Comparison of ENCODE assay signal across 17 mouse cellular contexts in the genomic region with DNA sequence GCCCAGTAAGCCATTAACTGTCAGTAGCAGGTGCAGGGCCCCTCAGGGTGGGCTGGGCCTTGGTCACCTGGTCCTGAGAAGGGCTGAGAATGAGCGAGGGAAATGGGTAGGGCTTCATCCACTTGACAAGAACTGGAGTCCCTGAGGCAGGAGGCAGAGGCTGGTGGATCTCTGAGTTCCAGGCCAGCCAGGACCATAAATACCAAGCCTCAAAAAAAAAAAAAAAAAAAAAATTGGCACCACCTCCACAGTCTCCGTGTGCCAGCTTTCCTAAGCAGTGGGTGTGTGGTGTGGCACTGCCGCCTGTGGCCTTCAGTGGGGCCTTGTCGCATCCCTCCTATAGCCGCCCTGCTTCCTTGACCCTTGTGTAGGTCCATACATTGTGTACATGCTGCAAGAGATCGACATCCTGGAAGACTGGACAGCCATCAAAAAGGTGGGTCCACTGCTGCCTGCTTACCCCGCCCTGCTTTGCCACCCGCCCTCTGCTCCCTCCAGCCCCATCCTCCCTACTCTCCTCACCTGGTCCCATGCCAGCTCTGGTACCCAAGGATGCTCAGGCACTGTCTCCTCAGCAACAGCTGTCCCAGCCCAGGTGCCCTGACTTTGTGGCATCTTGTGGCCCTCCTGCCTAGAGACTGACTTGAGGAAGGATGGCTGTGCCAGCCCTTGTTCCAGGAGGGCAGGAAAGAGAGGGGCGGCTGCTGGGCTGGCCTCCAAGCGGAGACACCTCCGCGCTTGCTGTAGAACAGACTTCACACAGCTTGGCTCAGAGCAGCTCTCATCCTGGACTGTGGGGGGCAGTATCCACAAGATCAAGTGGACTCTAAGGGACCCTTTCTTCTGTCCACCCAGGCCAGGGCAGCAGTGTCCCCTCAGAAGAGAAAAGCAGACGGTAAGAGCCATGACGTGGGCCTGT. TPM values are rescaled to one million over a fixed set of nuclear protein-coding genes. Genes with fewer than 3 reads are reported as not detected.
DNase-seq lines count a peak whose midpoint lies in the region; ATAC-seq and TF ChIP-seq lines count a peak whose summit lies in the region.
"Had no signal": no experiment of that assay in that cellular context is flagged by ENCODE, and none has a peak within 500 bp of the region (broad histone marks: within the 10 kb centered on the region; RNA-seq: fewer than 3 reads in every experiment).

No protein-coding gene starts in this region.

- no peak for TF ChIP-seq EP300 in lung, postnatal 0 days (IDR thresholded peaks at IDR 0.05)

- H3K9ac ChIP-seq in lung, postnatal 0 days (replicated peaks; ENCODE audit: low read depth), result no peak overlapping the region
- H3K9ac ChIP-seq: limb, embryonic 13.5 days; liver, postnatal 0 days had no signal

- no peak for TF ChIP-seq POLR2A in olfactory bulb, adult 2 months (IDR thresholded peaks at IDR 0.05; ENCODE audit: insufficient read depth, low read depth, low read length)

- ATAC-seq in lung, postnatal 0 days, result no peak
- ATAC-seq in CD4-positive, CD25-positive, alpha-beta regulatory T cell, adult 4 months, result no peak
- ATAC-seq: intestine, embryonic 16.5 days; liver, postnatal 0 days had no signal

- H3K36me3 ChIP-seq in lung, postnatal 0 days (ENCODE audit: insufficient read depth, low read length), result peaks cover 13% of the 10 kb centered on the region; the same call in 1 of the 2 replicates
- H3K36me3 ChIP-seq in embryonic facial prominence, embryonic 10.5 days (replicated peaks), result peaks cover 62% of the 10 kb centered on the region

- WGBS in lung, postnatal 0 days, result 81% methylated on average over 14 of the region's 14 CpGs
- WGBS in embryonic facial prominence, embryonic 10.5 days, result 87% methylated on average over 14 of the region's 14 CpGs
- WGBS in olfactory bulb, adult 2 months, result 61% methylated on average over 14 of the region's 14 CpGs

- H3K27ac ChIP-seq in lung, postnatal 0 days (ENCODE audit: low read length), result no peak overlapping the region
- no peak overlapping the region for H3K27ac ChIP-seq in embryonic facial prominence, embryonic 10.5 days (replicated peaks)
- peak overlapping the region; percentile 99 for H3K27ac ChIP-seq in olfactory bulb, adult 2 months (ENCODE audit: insufficient read depth, low read depth, low read length)
- H3K27ac ChIP-seq: heart, embryonic 15.5 days; limb, embryonic 13.5 days; macrophage had no signal

- peak; percentile 56 for DNase-seq in cerebellum, adult 9-11 months
- DNase-seq in cerebellum, postnatal 4 days (ENCODE audit: low spot score in 2 of 2), result no peak
- DNase-seq in lung, postnatal 0 days (ENCODE audit: low spot score), result no peak
- no peak for DNase-seq in lung, postnatal 36 days
- DNase-seq in embryonic facial prominence, embryonic 10.5 days (ENCODE audit: low spot score), result no peak
- no peak for DNase-seq in liver
- DNase-seq: adrenal gland, postnatal 10 days; kidney, postnatal 4 days; liver, postnatal 0 days; thymus, postnatal 25 days had no signal

- H3K9me3 ChIP-seq in lung, postnatal 0 days (ENCODE audit: low read length), result no peaks in the 10 kb centered on the region
- H3K9me3 ChIP-seq in embryonic facial prominence, embryonic 10.5 days, result no peaks in the 10 kb centered on the region
- H3K9me3 ChIP-seq: heart, embryonic 15.5 days; limb, embryonic 13.5 days had no signal

- no peaks in the 10 kb centered on the region for H3K4me1 ChIP-seq in lung, postnatal 0 days (ENCODE audit: insufficient read depth, low read depth, low read length)
- peaks cover 36% of the 10 kb centered on the region for H3K4me1 ChIP-seq in embryonic facial prominence, embryonic 10.5 days
- H3K4me1 ChIP-seq in olfactory bulb, adult 2 months (ENCODE audit: control insufficient read depth, insufficient read depth, low read length), result peaks cover 44% of the 10 kb centered on the region

- H3K4me2 ChIP-seq in lung, postnatal 0 days (replicated peaks; ENCODE audit: low read depth, low read length), result no peak overlapping the region
- H3K4me2 ChIP-seq: heart, embryonic 15.5 days; limb, embryonic 13.5 days had no signal

- TF ChIP-seq CTCF in lung, postnatal 0 days (IDR thresholded peaks at IDR 0.05), result peak; percentile 16; the same call in 1 of the 2 replicates
- no peak for TF ChIP-seq CTCF in olfactory bulb, adult 2 months (IDR thresholded peaks at IDR 0.05; ENCODE audit: insufficient read depth, low read depth, low read length)

- H3K27me3 ChIP-seq in lung, postnatal 0 days (replicated peaks; ENCODE audit: insufficient read depth, low read length), result no peaks in the 10 kb centered on the region
- peaks cover 37% of the 10 kb centered on the region for H3K27me3 ChIP-seq in embryonic facial prominence, embryonic 10.5 days (replicated peaks; ENCODE audit: low read depth, poor library complexity, severe bottlenecking)

- no peak overlapping the region for H3K4me3 ChIP-seq in lung, postnatal 0 days (ENCODE audit: low read depth, low read length)
- peak overlapping the region; percentile 21; the same call in 1 of the 2 replicates for H3K4me3 ChIP-seq in embryonic facial prominence, embryonic 10.5 days
- no peak overlapping the region for H3K4me3 ChIP-seq in olfactory bulb, adult 2 months (ENCODE audit: insufficient read depth, low read depth, low read length)
- H3K4me3 ChIP-seq: erythroblast, embryonic 14.5 days; heart, embryonic 15.5 days; limb, embryonic 13.5 days had no signal

RNA-seq across cellular contexts. Expression of a gene that starts 1.9 kb away (rescaled TPM):
- polyA plus RNA-seq in lung, postnatal 0 days (2015; fragmentation: Nextera tagmentation; extraction: Ambion mirVana), result 1.7 and 1.9 TPM in 2 replicates
- polyA plus RNA-seq in embryonic facial prominence, embryonic 10.5 days (2016; fragmentation: Nextera tagmentation; extraction: Ambion mirVana), result 2.4 and 3.2 TPM in 2 replicates
- polyA plus RNA-seq in olfactory bulb, adult 2 months (2012; ENCODE audit: insufficient read depth, insufficient read length, low replicate concordance, missing spikeins), result not detected in 2 replicates
- polyA plus RNA-seq in CD4-positive, CD25-positive, alpha-beta regulatory T cell, adult 4 months (2017; shearing (Covaris generic)), result under 1 TPM; 0.14 to 0.17 TPM

RNA-seq across cellular contexts. Expression of a gene that starts 7.2 kb away (rescaled TPM):
- 40.8 and 47.6 TPM in 2 replicates for polyA plus RNA-seq in lung, postnatal 0 days (2015; fragmentation: Nextera tagmentation; extraction: Ambion mirVana)
- polyA plus RNA-seq in embryonic facial prominence, embryonic 10.5 days (2016; fragmentation: Nextera tagmentation; extraction: Ambion mirVana), result 72.6 and 82.4 TPM in 2 replicates
- polyA plus RNA-seq in olfactory bulb, adult 2 months (2012; ENCODE audit: insufficient read depth, insufficient read length, low replicate concordance, missing spikeins), result not detected in 2 replicates
- polyA plus RNA-seq in CD4-positive, CD25-positive, alpha-beta regulatory T cell, adult 4 months (2017; shearing (Covaris generic)), result 100 to 1,000 TPM in 1 of 2 experiments, 10 to 100 TPM in 1; 85.7 to 136 TPM

RNA-seq across cellular contexts. Expression of a gene that starts 9.7 kb away (rescaled TPM):
- 1.1 and 1.6 TPM in 2 replicates for polyA plus RNA-seq in lung, postnatal 0 days (2015; fragmentation: Nextera tagmentation; extraction: Ambion mirVana)
- polyA plus RNA-seq in embryonic facial prominence, embryonic 10.5 days (2016; fragmentation: Nextera tagmentation; extraction: Ambion mirVana), result 3.1 and 4.2 TPM in 2 replicates
- polyA plus RNA-seq in olfactory bulb, adult 2 months (2012; ENCODE audit: insufficient read depth, insufficient read length, low replicate concordance, missing spikeins), result not detected in 2 replicates
- polyA plus RNA-seq in CD4-positive, CD25-positive, alpha-beta regulatory T cell, adult 4 months (2017; shearing (Covaris generic)), result under 1 TPM; 0.35 to 0.80 TPM

RNA-seq across cellular contexts. Expression of a gene that starts 9.8 kb away (rescaled TPM):
- polyA plus RNA-seq in lung, postnatal 0 days (2015; fragmentation: Nextera tagmentation; extraction: Ambion mirVana), result 33.8 and 36.3 TPM in 2 replicates
- 34.7 and 36.1 TPM in 2 replicates for polyA plus RNA-seq in embryonic facial prominence, embryonic 10.5 days (2016; fragmentation: Nextera tagmentation; extraction: Ambion mirVana)
- polyA plus RNA-seq in olfactory bulb, adult 2 months (2012; ENCODE audit: insufficient read depth, insufficient read length, low replicate concordance, missing spikeins), result not detected in 2 replicates
- polyA plus RNA-seq in CD4-positive, CD25-positive, alpha-beta regulatory T cell, adult 4 months (2017; shearing (Covaris generic)), result 10 to 100 TPM; 11.9 to 20.5 TPM

RNA-seq across cellular contexts. Expression of a gene that starts 19.5 kb away (rescaled TPM):
- 23.1 and 25.1 TPM in 2 replicates for polyA plus RNA-seq in lung, postnatal 0 days (2015; fragmentation: Nextera tagmentation; extraction: Ambion mirVana)
- polyA plus RNA-seq in embryonic facial prominence, embryonic 10.5 days (2016; fragmentation: Nextera tagmentation; extraction: Ambion mirVana), result 32.3 and 37.0 TPM in 2 replicates
- not detected in 2 replicates for polyA plus RNA-seq in olfactory bulb, adult 2 months (2012; ENCODE audit: insufficient read depth, insufficient read length, low replicate concordance, missing spikeins)
- not detected for polyA plus RNA-seq in CD4-positive, CD25-positive, alpha-beta regulatory T cell, adult 4 months (2017; shearing (Covaris generic))
- polyA plus RNA-seq: macrophage had no signal

Comparison
In these comparisons a context has a peak if more than half of its experiments do, and no peak if none do; other contexts are left out.
1. RNA of a gene that starts 7.2 kb away (polyA plus RNA-seq): 85.7 to 136 TPM in CD4-positive, CD25-positive, alpha-beta regulatory T cell, adult 4 months, 72.6 to 82.4 TPM in embryonic facial prominence, embryonic 10.5 days and 40.8 to 47.6 TPM in lung, postnatal 0 days; not detected in olfactory bulb, adult 2 months; every median in the first group is over 10 times any median in the second.